Mouse (Mus musculus): ENCODE measurements at regions not wholly inside any gene's neighbourhood (a gene's known extent, or its start where the extent isn't known, plus 50 kb on each side); places are given as distances from the start of the nearest gene placed in this dataset.

DNA sequence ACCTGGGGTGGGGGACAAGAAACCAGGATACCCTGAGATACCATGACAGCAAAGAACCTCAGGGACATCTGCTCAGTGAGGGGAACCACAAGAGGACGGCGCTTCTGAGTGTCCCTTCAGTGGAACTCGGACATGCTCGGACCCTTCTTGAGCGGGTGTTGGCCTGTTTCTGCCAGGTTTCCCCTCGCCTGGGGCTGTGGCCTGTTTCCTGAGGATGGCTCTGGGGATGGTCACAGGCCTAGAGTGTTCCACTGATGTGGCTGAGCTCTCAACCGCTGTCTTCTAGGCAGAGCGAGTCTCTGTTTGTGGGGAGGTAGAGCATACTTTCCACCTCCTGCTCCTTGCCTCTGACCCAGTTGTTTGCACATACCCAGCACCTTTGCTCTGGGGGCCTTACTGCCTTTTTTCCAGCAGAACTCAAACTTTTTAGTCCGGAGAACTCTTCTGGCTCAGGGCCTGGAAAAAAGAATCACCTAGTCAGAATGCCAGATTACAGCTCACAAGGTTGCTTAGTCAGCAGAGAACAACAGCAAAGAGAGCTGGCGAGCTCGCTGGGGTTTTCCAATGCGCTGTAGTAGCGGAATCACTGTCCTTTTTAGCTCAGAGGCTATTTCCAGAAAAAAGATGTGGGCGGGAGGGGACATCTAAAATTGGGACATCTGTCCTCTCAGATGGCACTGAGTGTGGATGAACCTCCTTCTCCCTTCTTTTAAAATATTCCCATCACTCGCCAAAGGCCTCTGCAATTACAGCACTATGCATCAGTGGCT is 65.3 kb downstream of the Med10 start:
- no peak for DNase-seq (ENCODE audit: low spot score in 2 of 2)

DNA sequence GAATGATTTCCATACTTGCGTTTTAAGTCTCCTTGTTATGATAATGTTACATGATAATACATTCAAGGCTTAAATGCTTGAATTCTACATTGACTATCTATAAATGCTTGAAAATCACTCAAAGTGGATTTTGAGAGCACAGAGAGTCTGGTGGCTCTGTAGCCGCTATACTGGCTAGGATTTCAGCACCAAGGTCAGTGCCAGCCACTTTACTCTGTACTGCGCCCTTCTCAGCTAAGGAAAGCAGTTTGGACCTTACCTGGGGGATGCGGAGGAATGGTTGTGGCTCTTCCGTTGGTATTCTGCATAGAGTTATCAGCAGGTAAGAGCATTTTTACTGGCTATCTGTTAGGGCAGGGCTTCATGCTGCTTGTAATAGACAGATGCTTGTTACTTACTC is 94.3 kb downstream of the Med10 start:
- no peak for DNase-seq (ENCODE audit: low spot score in 2 of 2)

DNA sequence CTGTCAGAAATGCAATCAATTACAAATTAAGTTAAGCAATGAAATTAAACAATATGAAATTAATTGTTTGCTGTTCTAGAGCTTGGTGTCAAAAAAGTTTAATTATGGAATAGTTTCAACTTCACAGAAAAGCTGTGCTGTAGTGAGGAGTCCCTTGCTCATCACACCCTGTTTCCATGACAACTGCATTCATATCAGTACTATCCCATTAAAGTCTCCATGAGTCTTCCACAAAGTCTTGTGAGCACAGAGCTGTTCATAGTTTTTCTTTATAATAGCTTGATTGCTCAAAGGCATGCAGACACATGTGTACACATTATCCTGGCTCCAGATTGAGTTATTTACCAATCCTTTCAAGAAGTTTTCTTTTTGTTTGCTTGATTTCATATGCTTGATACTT is 98.9 kb downstream of the Med10 start:
- DNase-seq (ENCODE audit: low spot score in 2 of 2): no peak

DNA sequence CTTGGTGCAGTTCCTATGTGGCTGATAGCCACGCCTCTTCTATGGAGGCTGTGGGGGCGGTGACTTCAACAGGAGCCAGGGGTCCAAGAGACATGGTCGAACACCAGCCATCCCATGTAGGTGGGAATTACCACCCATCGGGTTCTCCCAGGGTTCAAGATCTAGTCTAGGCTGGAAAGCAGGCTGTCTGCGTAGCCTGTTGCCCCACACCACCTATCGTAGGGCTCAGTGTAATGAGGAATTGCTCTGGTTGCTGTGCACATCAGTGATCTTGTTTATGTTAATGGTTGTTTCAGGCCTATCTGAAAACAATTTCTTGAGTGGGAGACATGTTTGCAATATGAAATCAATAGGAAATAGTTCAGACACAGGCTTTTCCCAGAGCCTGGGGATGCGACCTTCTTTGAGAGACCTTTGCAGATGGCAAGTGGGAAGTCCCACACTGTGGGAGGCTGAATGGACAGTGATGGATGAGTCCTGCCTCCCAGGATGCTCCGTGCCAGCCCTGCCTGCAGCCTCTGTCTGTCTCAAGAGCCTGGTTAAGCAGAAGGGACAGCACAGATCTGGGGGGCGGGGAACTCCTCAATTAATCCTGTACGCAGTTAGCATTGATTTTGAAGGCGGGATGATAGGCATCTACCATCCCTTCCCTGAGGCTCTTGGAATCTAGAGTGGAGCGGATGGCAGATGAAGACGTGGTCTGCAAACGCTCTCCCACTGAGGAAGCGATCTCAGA is 104.8 kb downstream of the Med10 start:
- DNase-seq (ENCODE audit: low spot score in 2 of 2): no peak

DNA sequence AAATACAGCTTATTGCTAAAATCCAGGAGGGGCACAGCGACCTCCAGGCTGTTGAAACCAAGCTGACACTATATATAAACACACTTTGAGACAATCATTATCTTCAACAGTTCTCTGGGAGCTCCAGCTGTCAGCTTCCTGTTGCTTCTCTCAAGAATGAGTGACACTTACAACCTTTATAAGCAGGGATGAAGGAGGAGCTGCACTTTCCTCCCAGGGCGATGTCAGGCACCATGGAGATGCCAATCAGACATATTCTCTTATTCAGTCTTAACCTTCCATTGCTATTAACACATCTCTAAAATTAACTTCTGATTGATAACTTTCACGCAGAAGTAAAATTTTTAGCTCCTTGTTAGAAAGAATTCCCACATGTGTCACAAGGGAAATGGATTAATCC is 113.6 kb downstream of the Med10 start:
- no peak for DNase-seq (ENCODE audit: low spot score in 2 of 2)

DNA sequence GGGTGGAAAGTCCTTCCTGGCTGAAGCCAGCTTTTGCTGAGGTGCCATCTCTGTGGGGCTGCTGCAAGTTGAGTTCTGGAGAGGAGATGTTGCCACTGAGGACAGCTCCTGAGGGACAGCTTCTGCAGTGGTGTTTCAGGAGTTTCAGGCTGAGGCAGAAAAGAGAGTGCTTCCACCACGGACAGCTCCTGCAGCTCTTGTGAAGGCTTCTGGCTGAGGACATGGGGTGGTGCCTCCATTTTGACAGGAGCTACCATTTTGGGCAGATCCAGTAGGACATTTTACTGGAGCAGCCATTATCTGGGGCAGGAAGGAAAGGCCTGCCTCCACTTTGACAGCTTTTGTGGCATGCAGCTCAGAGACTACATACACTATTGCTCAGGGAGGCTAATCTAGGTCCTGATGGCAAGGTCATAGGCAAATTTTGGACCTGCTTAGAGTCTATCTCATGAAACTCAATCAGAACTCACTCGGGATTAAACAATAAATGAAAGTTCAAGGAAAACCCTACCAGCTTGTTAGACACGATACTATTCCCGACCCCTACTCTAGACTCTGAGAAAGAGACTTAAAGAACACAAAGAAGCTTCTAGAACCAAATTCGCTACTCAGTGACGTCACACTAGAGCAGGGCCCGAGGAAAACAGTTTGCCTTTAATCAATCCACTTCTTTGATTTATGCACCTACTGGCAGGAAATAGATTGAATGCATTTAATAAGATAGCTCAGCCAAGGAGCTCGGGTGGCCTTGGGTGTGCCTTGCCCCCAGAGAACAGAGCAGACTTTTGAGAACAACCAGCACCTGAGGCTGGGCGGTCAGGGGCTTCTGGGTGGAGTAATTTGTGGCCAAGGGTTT is 130.7 kb downstream of the Med10 start:
- no peak for DNase-seq (ENCODE audit: low spot score in 2 of 2)

DNA sequence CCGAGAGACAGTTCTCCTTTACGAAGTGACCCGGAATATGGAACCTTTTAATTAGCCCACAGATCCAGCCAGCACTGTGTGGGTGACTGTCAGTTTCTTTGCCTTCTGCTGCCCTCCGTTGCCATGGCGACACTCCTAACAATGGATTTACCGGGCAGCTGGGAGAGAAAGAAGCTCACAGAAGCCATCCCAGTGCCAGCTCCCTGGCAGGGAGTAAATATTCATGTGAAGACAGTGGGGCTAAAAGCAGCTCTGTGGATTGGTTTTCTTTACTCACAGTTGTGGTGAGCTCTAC is 131.3 kb downstream of the Med10 start:
- no peak for DNase-seq (ENCODE audit: low spot score in 2 of 2)

DNA sequence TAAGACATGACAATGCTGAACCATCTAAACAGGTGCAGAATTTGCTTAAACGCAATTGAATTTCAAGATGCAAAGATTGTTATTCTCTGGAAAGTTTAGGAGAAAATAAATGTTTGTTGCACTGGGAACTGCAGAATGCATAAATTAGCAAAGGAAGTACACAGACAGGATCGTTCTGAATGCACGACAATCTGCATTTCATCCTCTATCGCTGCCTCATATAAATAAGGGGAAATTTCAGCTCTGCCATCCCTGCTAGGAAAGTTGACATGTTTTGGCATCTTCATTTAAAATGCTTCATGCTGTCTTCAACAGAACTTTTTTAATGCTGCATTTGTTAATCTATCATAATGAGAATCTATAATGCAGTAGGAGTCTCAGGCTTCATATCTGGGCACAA is 137.6 kb downstream of the Med10 start:
- DNase-seq (ENCODE audit: low spot score in 2 of 2): no peak

DNA sequence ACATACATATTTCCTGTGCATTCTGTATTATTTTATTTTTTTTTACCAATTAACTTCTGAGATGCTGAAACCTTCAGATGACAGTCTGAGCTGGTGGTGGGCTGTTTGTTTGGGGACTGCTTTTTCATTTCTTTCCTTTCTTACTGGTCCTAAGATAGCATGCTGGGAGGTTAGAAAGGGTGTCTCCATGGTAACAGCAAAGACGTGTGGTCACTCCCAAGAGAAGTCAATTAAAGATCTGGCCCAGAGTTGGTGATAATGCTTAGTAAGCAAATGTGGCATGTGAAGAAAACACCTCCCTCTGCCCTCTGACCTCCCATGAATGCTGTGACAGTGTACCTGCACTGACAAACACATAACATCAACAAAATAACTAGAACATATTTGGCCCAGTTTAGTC is 142.5 kb downstream of the Med10 start:
- no peak for DNase-seq (ENCODE audit: low spot score in 2 of 2)

DNA sequence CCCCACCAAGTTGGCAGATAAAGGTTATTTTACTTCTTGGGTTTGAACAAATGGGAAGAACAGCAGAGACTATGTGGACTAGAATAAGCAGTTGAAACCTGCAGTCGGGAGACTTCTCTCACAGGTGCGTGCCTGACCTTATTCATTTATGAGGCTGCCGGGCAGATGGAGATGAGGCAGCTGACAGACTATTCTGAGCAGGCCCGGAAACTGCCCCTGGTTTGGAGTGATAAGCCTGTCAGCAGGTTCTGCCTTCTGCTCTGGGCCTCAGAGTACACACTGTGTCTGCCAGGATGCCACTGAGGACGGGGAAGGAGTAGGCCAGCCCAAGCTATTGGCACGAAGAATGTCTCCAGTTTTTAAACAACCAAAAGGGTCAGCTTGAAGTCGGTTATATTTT is 144.4 kb downstream of the Med10 start:
- no peak for DNase-seq (ENCODE audit: low spot score in 2 of 2)

DNA sequence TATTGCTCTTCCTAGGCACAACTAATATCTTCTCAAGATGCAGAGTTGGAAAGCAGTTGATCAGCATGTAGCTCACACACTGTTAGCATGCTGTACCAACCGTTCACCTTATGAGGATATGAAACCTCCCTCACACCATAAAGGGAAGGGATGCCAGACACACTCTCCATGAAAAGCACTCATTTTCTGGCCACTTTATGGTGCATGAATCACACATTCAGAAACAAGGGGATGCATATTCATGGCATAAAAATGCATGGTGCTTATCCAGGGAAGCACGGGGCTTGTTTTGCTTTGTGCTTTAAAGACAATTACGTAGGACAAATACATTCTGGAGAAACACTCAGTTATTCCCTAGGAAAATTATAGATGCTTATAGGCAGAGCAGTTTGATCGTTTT is 149.9 kb downstream of the Med10 start:
- DNase-seq (ENCODE audit: low spot score in 2 of 2): no peak

DNA sequence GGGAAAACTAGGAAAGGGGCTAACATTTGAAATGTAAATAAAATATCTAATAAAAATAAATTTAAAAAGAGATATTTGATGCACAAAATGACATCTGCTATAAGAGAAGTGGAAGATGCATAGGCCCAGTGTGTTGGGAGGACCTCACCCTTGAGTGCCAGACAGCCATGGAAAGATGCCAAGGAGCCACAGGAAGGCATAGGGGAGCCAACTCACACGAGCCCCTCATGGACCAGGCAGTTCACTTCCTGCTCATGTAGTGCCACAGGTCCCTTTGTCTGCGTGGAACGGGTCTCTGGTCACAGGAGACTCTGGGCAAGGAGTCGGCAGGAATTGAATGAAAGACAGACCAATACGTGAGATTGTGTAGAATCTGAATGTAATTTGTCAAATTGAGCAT is 152.0 kb downstream of the Med10 start:
- no peak for DNase-seq (ENCODE audit: low spot score in 2 of 2)

DNA sequence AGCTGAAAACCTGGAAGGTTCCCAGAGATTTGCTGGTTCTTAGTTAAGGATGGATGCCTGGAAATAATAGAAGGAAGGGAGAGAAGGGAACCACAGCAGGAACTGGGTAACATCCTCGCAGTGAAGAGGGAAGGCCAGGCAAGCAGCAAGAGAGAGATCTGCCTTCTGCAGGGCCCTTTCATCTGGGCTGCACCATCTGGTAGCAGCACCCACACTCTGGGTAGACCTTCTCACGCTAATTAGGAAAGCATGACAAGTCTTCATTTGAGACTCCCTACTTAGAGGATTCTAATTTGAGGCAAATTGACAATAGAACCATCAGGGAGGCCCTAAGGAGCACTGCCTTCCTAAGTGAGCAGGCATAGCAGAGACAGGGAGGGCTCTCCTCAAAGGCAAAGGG is 153.3 kb downstream of the Med10 start:
- no peak for DNase-seq (ENCODE audit: low spot score in 2 of 2)

DNA sequence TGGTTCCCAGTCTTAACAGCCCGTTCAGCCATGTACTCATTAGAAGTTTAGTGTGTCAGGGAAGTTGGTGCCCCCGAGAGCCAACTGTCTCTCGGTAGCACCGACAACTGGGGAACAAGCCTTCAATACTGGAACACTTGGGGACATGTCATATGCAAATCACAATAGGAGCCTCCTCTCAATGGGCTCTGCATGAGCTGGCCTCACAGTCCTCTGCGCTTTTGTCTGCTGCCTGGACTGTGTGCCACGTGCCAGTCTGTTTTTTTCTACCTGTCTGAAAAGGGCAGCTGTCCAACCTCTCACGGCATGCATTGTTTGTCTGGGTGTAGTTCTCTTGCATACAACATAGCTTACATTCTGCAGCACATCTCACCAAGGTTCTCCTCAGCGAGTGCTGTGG is 161.7 kb downstream of the Med10 start:
- DNase-seq (ENCODE audit: low spot score in 2 of 2): no peak

DNA sequence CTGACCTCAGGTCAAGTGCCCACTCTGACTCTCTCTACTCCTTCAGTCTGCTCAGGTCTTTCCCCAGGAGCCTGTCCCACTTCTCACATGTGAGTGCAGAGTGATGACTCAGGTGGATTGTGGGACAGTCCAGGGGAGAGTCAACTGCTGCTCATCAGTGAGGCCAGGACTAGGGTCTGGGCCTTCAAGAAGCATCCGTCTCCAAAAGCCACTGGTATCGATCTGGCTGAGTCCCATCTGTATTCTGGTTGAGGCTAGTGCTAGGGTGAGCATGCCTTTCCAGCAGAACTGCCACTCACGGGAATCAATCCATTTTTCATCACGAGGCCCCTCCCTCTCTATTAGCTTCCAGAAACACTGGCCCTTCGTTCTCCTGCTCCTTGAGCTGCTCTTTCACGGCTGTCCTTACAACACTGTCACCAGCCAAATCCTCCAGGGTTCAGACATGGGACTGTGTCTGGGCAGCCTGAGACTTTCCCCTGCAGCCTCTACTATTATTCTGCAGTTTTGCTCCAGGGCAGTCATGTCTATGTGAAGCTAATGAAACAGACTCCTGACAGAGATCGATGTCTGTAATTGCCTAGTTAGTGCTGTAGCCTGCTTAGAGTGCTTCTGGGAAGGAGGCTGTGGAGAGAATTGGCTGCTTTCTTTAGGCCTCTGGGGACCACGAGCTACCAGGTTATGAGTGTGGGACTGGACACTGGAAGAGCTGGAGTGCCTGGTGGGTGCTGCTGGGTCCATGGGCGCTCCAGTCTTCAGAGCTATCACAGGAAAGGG is 169.3 kb downstream of the Med10 start:
- DNase-seq (ENCODE audit: low spot score in 2 of 2): no peak

DNA sequence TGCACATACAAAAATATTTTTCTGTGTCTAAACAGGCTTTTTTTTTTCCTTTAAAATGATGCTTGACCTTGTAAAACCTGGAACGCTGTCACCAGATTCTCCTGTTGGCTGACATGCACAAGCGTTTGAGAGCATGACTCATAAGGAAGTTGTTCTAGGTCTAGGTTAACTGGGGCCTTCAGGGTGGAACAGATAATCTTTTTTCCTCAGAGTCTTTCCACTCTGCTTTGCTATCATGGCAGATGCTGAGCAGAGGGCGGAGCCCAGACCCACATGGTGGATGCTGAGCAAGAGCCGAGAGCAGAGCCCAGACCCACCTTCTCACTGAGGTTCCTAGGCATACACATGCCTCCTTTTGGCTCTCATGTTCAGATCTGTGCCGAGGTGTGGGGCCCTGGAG is 172.6 kb downstream of the Med10 start:
- DNase-seq (ENCODE audit: low spot score in 2 of 2): no peak

DNA sequence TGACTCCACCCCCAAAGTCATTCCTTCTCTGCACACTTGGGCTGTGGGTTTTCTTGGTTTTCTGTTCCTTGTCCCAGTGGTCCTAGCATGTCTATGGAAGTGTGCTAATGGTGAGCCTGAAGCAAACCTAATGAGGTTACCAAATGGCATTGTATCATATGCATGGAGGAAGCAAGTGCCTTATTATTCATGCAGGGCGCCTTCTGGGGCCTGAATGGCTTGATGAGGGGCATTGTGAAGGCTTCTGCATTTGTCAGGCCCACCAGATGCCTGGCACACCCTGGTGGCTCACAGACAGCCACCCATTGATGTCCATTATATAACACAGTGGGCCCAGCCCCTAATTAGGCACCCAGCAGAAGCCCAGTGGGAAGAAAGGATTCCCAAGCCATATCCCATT is 182.0 kb downstream of the Med10 start:
- DNase-seq (ENCODE audit: low spot score in 2 of 2): no peak

DNA sequence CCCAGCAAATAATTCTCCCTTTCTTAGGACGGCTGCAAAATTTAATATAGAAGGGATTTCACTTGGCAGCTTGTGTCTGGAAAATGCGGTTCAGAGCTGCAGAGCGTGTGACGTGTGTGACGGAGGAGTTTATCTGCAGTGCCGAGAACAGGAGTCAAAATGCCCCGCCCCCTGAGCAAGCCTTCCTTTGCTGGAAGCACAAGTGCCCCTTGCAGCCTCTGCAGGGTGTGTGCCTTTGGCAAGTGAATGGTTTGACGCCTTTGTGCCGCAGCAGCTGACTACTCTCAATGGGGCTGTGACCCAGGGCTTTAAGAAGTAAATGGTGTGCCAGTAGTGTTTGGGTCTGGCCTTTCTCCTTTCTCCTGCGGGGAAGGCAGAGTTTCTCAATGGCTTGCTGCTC is 185.0 kb downstream of the Med10 start:
- no peak for DNase-seq (ENCODE audit: low spot score in 2 of 2)

DNA sequence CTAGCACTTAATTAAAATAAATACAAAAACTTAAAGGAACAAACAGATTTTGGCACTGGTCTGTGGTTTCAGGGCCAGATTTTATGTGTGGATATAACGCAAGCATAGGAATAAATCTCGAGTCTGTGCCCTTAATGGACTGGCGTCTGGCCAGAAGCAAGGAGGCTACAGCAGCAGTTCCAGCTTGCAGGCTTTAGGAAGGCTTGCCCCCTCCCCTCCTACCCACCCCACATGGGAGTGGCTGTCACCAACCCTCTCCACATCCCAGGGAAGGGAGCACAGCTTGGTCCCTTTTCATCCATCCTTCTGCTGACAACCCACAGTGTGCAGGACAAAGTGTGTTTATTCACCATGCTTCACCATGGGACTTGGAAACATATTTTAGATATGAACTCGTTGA is 186.1 kb downstream of the Med10 start:
- no peak for DNase-seq (ENCODE audit: low spot score in 2 of 2)

DNA sequence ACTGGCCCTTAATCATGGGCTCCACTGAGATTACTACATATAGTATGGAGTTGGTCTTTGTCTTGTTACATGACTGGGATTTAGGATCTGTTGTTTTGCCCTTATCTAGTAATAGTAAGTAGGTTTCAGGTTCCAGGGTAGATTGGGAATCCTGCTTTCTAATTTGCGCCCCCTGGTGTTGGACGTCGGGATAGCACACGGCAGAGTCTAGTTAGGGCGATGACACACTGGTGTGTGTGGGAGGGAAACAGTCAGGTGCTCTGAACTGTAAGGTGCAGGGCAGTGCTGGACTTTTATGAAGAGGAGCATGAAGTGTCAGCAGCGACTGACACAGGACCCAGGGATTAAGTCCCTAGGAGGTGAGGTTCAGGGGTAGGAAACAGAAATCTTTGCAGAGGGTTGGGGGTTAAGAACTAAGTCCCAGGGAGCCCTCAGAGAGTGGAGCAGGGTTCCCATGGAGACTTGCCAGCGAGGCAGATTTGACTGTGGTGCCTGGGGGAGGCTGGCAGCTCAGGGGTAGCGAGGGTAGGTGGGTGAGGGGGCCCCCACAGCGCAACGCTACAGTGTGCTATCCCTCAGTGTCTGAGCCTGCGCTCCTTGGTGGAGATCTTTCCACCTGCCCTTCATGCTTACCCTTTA is 189.2 kb downstream of the Med10 start:
- peak; percentile 8 to 61 for DNase-seq (ENCODE audit: low spot score in 2 of 2)

DNA sequence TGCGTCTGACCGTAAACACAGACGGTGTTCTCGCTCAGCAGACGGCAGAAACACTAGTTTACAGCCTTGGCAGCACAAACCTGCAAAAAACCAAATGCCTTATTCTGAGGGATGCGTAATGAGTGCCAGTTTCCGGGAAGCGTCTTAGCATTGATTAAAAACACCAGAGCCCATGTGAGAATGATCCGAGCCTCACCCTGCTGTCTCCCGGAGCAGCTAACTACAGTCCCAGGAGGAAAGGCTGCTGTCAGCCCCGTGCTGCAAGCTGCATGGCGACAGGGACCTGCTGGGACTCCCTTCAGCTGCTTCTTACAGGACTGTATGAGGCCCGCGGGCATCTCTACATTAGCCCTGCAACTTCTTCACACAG is 189.7 kb downstream of the Med10 start:
- no peak for DNase-seq (ENCODE audit: low spot score in 2 of 2)

DNA sequence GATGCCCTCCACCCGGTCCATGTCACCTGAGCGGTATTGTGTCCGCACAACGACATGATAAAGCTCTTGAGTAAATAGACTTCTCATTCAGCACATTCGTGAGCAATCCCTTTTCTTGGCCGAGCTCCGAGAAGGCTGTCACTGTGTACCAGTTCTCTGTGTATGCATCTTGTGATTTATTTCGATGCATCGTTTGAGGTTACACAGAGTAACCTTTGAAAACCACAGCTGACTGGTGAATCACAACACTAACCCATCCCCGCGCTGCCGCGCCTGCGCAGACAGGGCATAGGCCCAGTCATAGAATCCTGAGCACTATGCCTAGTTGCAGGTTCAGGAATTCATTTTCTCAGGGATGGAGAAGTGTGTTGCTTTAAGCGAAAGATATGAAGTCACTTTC is 201.4 kb downstream of the Med10 start:
- no peak for DNase-seq (ENCODE audit: low spot score in 2 of 2)
